Mouse (Mus musculus) central nervous system, embryonic 11.5 days (tissue): ENCODE measurements around the gene Sprr1b. TPM values are rescaled to one million over a fixed set of nuclear protein-coding genes. Genes with fewer than 3 reads are reported as not detected.

Source experiments
- polyA plus RNA-seq: library from polyadenylated mRNA; depleted of rRNA; stranded (reverse); fragments of >200 nt; gene quantifications from 2 replicates; pipeline ENCODE4 v1.2.3, GENCODE M21; 2012; rRNA removed

Sprr1b gene
- polyA plus RNA-seq = not detected in 2 replicates

GRCm38 (mm10) chr3:92438689-92439088 is at the start of gene Sprr1b:
Sprr1b (minus strand) TSS chr3:92438789.

GRCm38 (mm10) chr3:92485863-92486262 is 47.3 kb upstream of the Sprr1b start, which contains the start of gene Sprr1a:
Sprr1a (minus strand) TSS chr3:92485895.

GRCm38 (mm10) chr3:92458620-92459019 is 20.0 kb upstream of the Sprr1b start, which contains the start of gene Sprr3:
Sprr3 (minus strand) TSS chr3:92458720.

GRCm38 (mm10) chr3:92432282-92432681 is 6.3 kb downstream of the Sprr1b start, which contains the start of gene Sprr2k:
Sprr2k (plus strand) TSS chr3:92432582.

GRCm38 (mm10) chr3:92429323-92429722 is 9.3 kb downstream of the Sprr1b start, which contains the start of gene Gm9774:
Gm9774 (minus strand) TSS chr3:92429423.

GRCm38 (mm10) chr3:92417782-92418181 is 20.8 kb downstream of the Sprr1b start, which contains the start of gene Sprr2j-ps:
Sprr2j-ps (plus strand) TSS chr3:92418082.

GRCm38 (mm10) chr3:92407691-92408090 is 30.9 kb downstream of the Sprr1b start, which contains the start of gene Sprr2i:
Sprr2i (plus strand) TSS chr3:92407991.

Other genes starting within 250 kb of the Sprr1b start
- gene Sprr2a1, start 223.0 kb downstream of the Sprr1b start, polyA plus RNA-seq = 0.02 TPM in 1 of 2 replicates, not detected in the other
- 1.4 and 1.5 TPM in 2 replicates for gene Sprr2a2, start 222.9 kb downstream of the Sprr1b start, polyA plus RNA-seq
- not detected in 2 replicates for gene Sprr2a3, start 153.4 kb downstream of the Sprr1b start, polyA plus RNA-seq
- gene Sprr2b, start 122.2 kb downstream of the Sprr1b start, polyA plus RNA-seq = not detected in 2 replicates
- not detected in 2 replicates for gene Sprr2d, start 99.6 kb downstream of the Sprr1b start, polyA plus RNA-seq
- gene Sprr2e, start 86.6 kb downstream of the Sprr1b start, polyA plus RNA-seq = not detected in 2 replicates
- gene Sprr2f, start 73.6 kb downstream of the Sprr1b start, polyA plus RNA-seq = not detected in 2 replicates
- not detected in 2 replicates for gene Sprr2h, start 53.1 kb downstream of the Sprr1b start, polyA plus RNA-seq
- not detected in 2 replicates for gene Sprr2i, start 30.8 kb downstream of the Sprr1b start, polyA plus RNA-seq
- not detected in 2 replicates for gene Sprr2j-ps, start 20.7 kb downstream of the Sprr1b start, polyA plus RNA-seq
- gene Gm9774, start 9.4 kb downstream of the Sprr1b start, polyA plus RNA-seq = 2.8 and 5.1 TPM in 2 replicates
- gene Sprr2k, start 6.2 kb downstream of the Sprr1b start, polyA plus RNA-seq = not detected in 2 replicates
- not detected in 2 replicates for gene Sprr3, start 19.9 kb upstream of the Sprr1b start, polyA plus RNA-seq
- 0.08 and 0.10 TPM in 2 replicates for gene Sprr1a, start 47.1 kb upstream of the Sprr1b start, polyA plus RNA-seq
- gene Sprr4, start 61.7 kb upstream of the Sprr1b start, polyA plus RNA-seq = not detected in 2 replicates
- gene 2310046K23Rik, start 95.7 kb upstream of the Sprr1b start, polyA plus RNA-seq = not detected in 2 replicates
- gene Ivl, start 134.9 kb upstream of the Sprr1b start, polyA plus RNA-seq = 0.02 and 0.04 TPM in 2 replicates
- not detected in 2 replicates for gene Smcp, start 150.2 kb upstream of the Sprr1b start, polyA plus RNA-seq
- not detected in 2 replicates for gene 2210017I01Rik, start 168.7 kb upstream of the Sprr1b start, polyA plus RNA-seq
- not detected in 2 replicates for gene Lce6a, start 182.9 kb upstream of the Sprr1b start, polyA plus RNA-seq
- gene Lce1a1, start 209.5 kb upstream of the Sprr1b start, polyA plus RNA-seq = not detected in 2 replicates
- not detected in 2 replicates for gene Lce1b, start 218.1 kb upstream of the Sprr1b start, polyA plus RNA-seq
- gene Lce1a2, start 231.5 kb upstream of the Sprr1b start, polyA plus RNA-seq = not detected in 2 replicates
- not detected in 2 replicates for gene Lce1c, start 240.5 kb upstream of the Sprr1b start, polyA plus RNA-seq
- not detected in 2 replicates for gene Lce1d, start 248.4 kb upstream of the Sprr1b start, polyA plus RNA-seq